Mouse (Mus musculus) forebrain, embryonic 13.5 days (tissue): ENCODE measurements at regions not wholly inside any gene's neighbourhood (a gene's known extent, or its start where the extent isn't known, plus 50 kb on each side); places are given as distances from the start of the nearest gene placed in this dataset.

Experiments
- ATAC-seq: fragments of 200-750 bp; cut with Nextera tagmentation; 2 replicates; pipeline ENCODE4 v1.8.0; 2017
- H3K27ac ChIP-seq: fragments of 300-500 bp; sonication (generic); 2 replicates; pipeline ENCODE4 v1.5.1; 2015; ENCODE audit warnings: inconsistent platforms, mild to moderate bottlenecking, moderate library complexity
- H3K27me3 ChIP-seq: fragments of 300-500 bp; sonication (generic); 2 replicates; pipeline ENCODE4 v1.6.1; 2015; ENCODE audit warnings: mild to moderate bottlenecking, inconsistent platforms
- H3K36me3 ChIP-seq: fragments of 300-500 bp; sonication (generic); 2 replicates; pipeline ENCODE4 v1.6.1; 2015; ENCODE audit warnings: mild to moderate bottlenecking, inconsistent platforms; ENCODE audit not compliant: poor library complexity, severe bottlenecking
- H3K4me1 ChIP-seq: fragments of 300-500 bp; sonication (generic); 2 replicates; pipeline ENCODE4 v1.6.1; 2015; ENCODE audit warnings: inconsistent platforms
- H3K4me2 ChIP-seq: fragments of 300-500 bp; sonication (generic); 2 replicates; pipeline ENCODE4 v1.6.1; 2015; ENCODE audit warnings: inconsistent platforms, mild to moderate bottlenecking, moderate library complexity
- H3K4me3 ChIP-seq: fragments of 300-500 bp; sonication (generic); 2 replicates; pipeline ENCODE4 v1.5.1; 2015; ENCODE audit warnings: mild to moderate bottlenecking, inconsistent platforms
- H3K9ac ChIP-seq: fragments of 300-500 bp; sonication (generic); 2 replicates; pipeline ENCODE4 v1.6.1; 2015; ENCODE audit warnings: mild to moderate bottlenecking, inconsistent platforms
- H3K9me3 ChIP-seq: fragments of 300-500 bp; sonication (generic); replicated peaks from 2 replicates; pipeline ENCODE4 v1.6.1; 2016; ENCODE audit warnings: inconsistent platforms
- WGBS: fragments of 180-500 bp; shearing (Covaris S2); methylation state at CpG from one replicate; pipeline ENCODE4 v1.1.7; 2015; 5-methylcytosine and 5-hydroxymethylcytosine counted together

GRCm38 (mm10) chr5:75281510-75281909 is 129.4 kb downstream of the Pdgfra start:
- H3K4me1 ChIP-seq, result no peaks in the 10 kb centered on the region

DNA sequence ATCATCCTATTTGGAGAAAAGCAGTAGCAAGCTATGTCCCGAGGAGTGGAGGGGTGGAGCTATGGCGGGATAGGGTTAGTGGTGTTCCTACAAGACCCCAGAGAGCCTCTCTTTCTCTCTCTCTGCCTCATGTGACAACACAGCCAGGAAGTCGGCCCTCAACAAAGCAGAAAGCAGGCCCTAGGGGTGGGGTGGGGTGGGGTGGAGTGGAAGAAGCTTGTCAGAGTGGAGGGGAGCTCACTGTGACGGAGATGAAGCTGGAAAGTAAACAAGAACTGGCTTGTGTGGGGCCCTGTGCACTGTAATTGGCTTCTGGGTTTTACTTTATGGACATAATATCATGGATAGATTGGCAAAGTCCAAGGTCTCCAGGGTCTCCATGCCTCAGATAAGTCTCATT is 130.5 kb downstream of the Pdgfra start:
- H3K4me1 ChIP-seq, result no peaks in the 10 kb centered on the region
- H3K4me3 ChIP-seq, result no peak overlapping the region
- H3K27ac ChIP-seq, result no peak overlapping the region
- no peaks in the 10 kb centered on the region for H3K27me3 ChIP-seq
- no peak overlapping the region for H3K4me2 ChIP-seq
- 77% methylated on average over 4 of the region's 4 CpGs for WGBS
- no peaks in the 10 kb centered on the region for H3K36me3 ChIP-seq
- H3K9ac ChIP-seq, result no peak overlapping the region
- no peak for ATAC-seq
- H3K9me3 ChIP-seq, result no peaks in the 10 kb centered on the region

More at GRCm38 (mm10) chr5:75281510-75281909, 129.4 kb downstream of the Pdgfra start:
- WGBS, result 89% methylated on average over 7 of the region's 7 CpGs
- no peaks in the 10 kb centered on the region for H3K36me3 ChIP-seq
- no peak overlapping the region for H3K4me2 ChIP-seq
- H3K27ac ChIP-seq, result no peak overlapping the region
- no peak overlapping the region for H3K4me3 ChIP-seq
- H3K9me3 ChIP-seq, result no peaks in the 10 kb centered on the region
- H3K9ac ChIP-seq, result no peak overlapping the region
- no peak for ATAC-seq
- no peaks in the 10 kb centered on the region for H3K27me3 ChIP-seq

- Histone ChIP-seq H3K27ac (no peak overlapping the region), H3K9me3 (no peaks in the 10 kb centered on the region), H3K9ac (no peak overlapping the region), H3K4me3 (no peak overlapping the region), H3K27me3 (no peaks in the 10 kb centered on the region), H3K4me2 (no peak overlapping the region), H3K4me1 (no peaks in the 10 kb centered on the region), H3K36me3 (no peaks in the 10 kb centered on the region)
- WGBS, result 88% methylated on average over 5 of the region's 5 CpGs
- ATAC-seq, result no peak
These were observed 131.7 kb downstream of the Pdgfra start for GRCm38 (mm10) chr5:75283841-75284240.

GRCm38 (mm10) chr5:75285950-75286349 is 133.9 kb downstream of the Pdgfra start:
- 79% methylated on average over 10 of the region's 10 CpGs for WGBS
- no peak overlapping the region for H3K4me3 ChIP-seq
- H3K9ac ChIP-seq, result no peak overlapping the region
- H3K9me3 ChIP-seq, result no peaks in the 10 kb centered on the region
- no peak for ATAC-seq
- no peak overlapping the region for H3K4me2 ChIP-seq
- no peaks in the 10 kb centered on the region for H3K4me1 ChIP-seq
- H3K36me3 ChIP-seq, result no peaks in the 10 kb centered on the region
- H3K27me3 ChIP-seq, result no peaks in the 10 kb centered on the region
- H3K27ac ChIP-seq, result no peak overlapping the region

- no peaks in the 10 kb centered on the region for H3K9me3 ChIP-seq
- no peaks in the 10 kb centered on the region for H3K4me1 ChIP-seq
- no peaks in the 10 kb centered on the region for H3K36me3 ChIP-seq
- no peak overlapping the region for H3K4me2 ChIP-seq
- no peak overlapping the region for H3K4me3 ChIP-seq
- ATAC-seq, result no peak
- no peaks in the 10 kb centered on the region for H3K27me3 ChIP-seq
- no peak overlapping the region for H3K9ac ChIP-seq
- H3K27ac ChIP-seq, result no peak overlapping the region
- WGBS, result 42% methylated on average over 2 of the region's 2 CpGs
These were observed 143.6 kb downstream of the Pdgfra start for GRCm38 (mm10) chr5:75295676-75296075.

DNA sequence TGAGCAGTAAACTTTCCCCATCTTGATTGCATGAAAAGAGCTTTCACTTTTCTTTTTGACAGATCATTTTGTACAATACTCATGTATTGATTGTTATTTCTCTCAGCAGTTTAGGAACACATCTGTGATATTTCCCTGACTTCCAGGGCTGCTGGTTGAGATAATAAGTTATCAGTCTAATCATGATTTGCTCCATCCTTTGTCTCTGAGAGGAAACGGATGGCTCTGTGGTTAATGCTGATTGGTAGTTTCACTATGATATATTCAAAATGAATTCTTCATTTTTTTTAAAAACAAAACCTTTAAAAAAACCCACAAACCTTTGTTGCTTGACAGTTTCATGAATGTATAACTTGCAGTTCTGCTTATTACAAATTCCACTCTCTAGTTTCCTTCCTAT is 160.8 kb downstream of the Pdgfra start:
- Histone ChIP-seq H3K27me3 (no peaks in the 10 kb centered on the region), H3K4me2 (no peak overlapping the region), H3K36me3 (no peaks in the 10 kb centered on the region), H3K9me3 (no peaks in the 10 kb centered on the region), H3K4me3 (no peak overlapping the region), H3K9ac (no peak overlapping the region), H3K4me1 (no peaks in the 10 kb centered on the region), H3K27ac (no peak overlapping the region)
- ATAC-seq, result no peak
- 91% methylated on average over 1 of the region's 1 CpGs for WGBS

GRCm38 (mm10) chr5:75315956-75316355 is 163.9 kb downstream of the Pdgfra start:
- Histone ChIP-seq H3K36me3 (no peaks in the 10 kb centered on the region), H3K9ac (no peak overlapping the region), H3K27me3 (no peaks in the 10 kb centered on the region), H3K4me1 (no peaks in the 10 kb centered on the region), H3K9me3 (no peaks in the 10 kb centered on the region), H3K27ac (no peak overlapping the region), H3K4me2 (no peak overlapping the region), H3K4me3 (no peak overlapping the region)
- ATAC-seq, result no peak
- 85% methylated on average over 1 of the region's 1 CpGs for WGBS

DNA sequence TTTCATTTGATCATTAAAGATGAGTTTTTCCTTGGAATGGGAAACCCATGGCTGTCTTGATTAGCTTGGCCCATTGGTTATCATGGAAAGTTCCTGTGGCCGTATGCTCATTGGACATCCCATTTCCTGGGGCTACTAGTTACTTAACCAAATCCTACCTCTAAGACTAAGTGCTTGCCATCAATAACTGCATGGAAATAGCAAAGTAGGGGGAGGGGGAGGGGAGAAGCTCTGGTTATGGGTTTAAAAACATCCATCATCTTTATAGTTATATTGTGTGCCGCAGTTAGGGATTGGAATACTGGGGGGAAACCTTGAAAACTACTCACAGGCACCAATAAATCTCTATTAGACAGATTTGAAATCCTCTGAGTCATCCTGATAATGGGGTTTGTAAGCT is 168.4 kb downstream of the Pdgfra start:
- Histone ChIP-seq H3K4me2 (no peak overlapping the region), H3K9me3 (no peaks in the 10 kb centered on the region), H3K27ac (no peak overlapping the region), H3K9ac (no peak overlapping the region), H3K4me1 (no peaks in the 10 kb centered on the region), H3K36me3 (no peaks in the 10 kb centered on the region), H3K27me3 (no peaks in the 10 kb centered on the region), H3K4me3 (no peak overlapping the region)
- no peak for ATAC-seq
- WGBS, result 93% methylated on average over 2 of the region's 2 CpGs

GRCm38 (mm10) chr5:75334050-75334449 is 182.0 kb downstream of the Pdgfra start:
- no peaks in the 10 kb centered on the region for H3K9me3 ChIP-seq
- H3K4me3 ChIP-seq, result no peak overlapping the region
- H3K27ac ChIP-seq, result no peak overlapping the region
- WGBS, result 95% methylated on average over 3 of the region's 3 CpGs
- H3K4me1 ChIP-seq, result peaks cover 6% of the 10 kb centered on the region; the same call in 1 of the 2 replicates
- no peak overlapping the region for H3K9ac ChIP-seq
- no peaks in the 10 kb centered on the region for H3K36me3 ChIP-seq
- ATAC-seq, result no peak
- H3K27me3 ChIP-seq, result peaks cover 14% of the 10 kb centered on the region
- no peak overlapping the region for H3K4me2 ChIP-seq

DNA sequence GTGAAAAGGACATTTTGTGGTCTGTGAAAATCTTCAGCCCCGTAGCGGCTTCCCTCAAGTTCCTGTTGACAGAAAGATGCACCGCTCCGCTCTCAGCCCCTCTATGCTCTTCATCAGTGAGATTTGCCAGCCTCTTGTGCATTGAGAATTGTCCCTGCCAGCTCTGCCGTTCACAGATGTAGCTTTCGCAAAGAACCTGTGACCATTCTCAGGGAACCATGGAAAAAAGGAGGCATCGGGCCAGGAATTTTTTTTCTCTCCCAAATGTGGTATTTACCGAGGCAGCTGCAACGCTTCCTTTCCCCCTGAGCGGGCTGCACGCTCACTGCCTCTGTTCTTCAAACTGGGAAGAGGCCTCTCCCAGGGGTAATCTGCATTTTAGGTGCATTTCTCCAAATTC is 184.4 kb downstream of the Pdgfra start:
- peaks cover 24% of the 10 kb centered on the region for H3K27me3 ChIP-seq
- no peak overlapping the region for H3K27ac ChIP-seq
- WGBS, result 62% methylated on average over 11 of the region's 11 CpGs
- H3K4me2 ChIP-seq, result no peak overlapping the region
- ATAC-seq, result no peak
- H3K4me1 ChIP-seq, result peaks cover 6% of the 10 kb centered on the region; the same call in 1 of the 2 replicates
- H3K4me3 ChIP-seq, result no peak overlapping the region
- no peaks in the 10 kb centered on the region for H3K36me3 ChIP-seq
- no peak overlapping the region for H3K9ac ChIP-seq
- no peaks in the 10 kb centered on the region for H3K9me3 ChIP-seq

- H3K9ac ChIP-seq, result no peak overlapping the region
- ATAC-seq, result no peak
- H3K36me3 ChIP-seq, result no peaks in the 10 kb centered on the region
- no peak overlapping the region for H3K27ac ChIP-seq
- no peaks in the 10 kb centered on the region for H3K9me3 ChIP-seq
- WGBS, result 90% methylated on average over 11 of the region's 11 CpGs
- no peak overlapping the region for H3K4me3 ChIP-seq
- H3K4me1 ChIP-seq, result peaks cover 6% of the 10 kb centered on the region; the same call in 1 of the 2 replicates
- H3K27me3 ChIP-seq, result peaks cover 38% of the 10 kb centered on the region
- no peak overlapping the region for H3K4me2 ChIP-seq
These were observed 186.3 kb downstream of the Pdgfra start for GRCm38 (mm10) chr5:75338439-75338838.

DNA sequence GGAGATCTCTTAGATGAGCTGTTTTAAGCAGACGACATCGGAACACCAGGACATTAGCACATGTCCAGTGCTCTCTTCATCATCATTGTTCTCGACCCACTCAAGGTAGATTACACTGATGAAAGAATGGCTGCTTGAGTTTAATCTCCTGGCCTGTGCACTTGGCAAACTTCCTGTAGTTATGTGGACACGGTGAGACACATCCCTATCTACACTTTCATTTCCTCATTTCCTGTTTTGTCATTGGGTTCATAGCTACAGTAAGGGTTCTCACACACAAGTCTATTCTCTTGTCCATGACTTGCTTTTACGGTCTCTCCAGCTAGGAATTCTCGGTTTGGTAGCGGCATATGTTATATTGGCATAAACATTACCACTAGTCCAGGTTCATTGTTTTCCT is 190.5 kb downstream of the Pdgfra start:
- WGBS, result 94% methylated on average over 7 of the region's 7 CpGs
- H3K4me1 ChIP-seq, result peaks cover 5% of the 10 kb centered on the region; the same call in 1 of the 2 replicates
- H3K9ac ChIP-seq, result no peak overlapping the region
- no peaks in the 10 kb centered on the region for H3K36me3 ChIP-seq
- H3K4me3 ChIP-seq, result no peak overlapping the region
- no peak overlapping the region for H3K4me2 ChIP-seq
- ATAC-seq, result no peak
- peaks cover 61% of the 10 kb centered on the region for H3K27me3 ChIP-seq
- H3K9me3 ChIP-seq, result no peaks in the 10 kb centered on the region
- no peak overlapping the region for H3K27ac ChIP-seq
